Mouse (Mus musculus): Measurements from ENCODE around the gene Popdc2.
"Not testable (repeated sequence)": the region's sequence is repeated elsewhere in the genome, so short reads cannot be mapped to it uniquely, and the experiment has no call there.

Gene Popdc2

GRCm38 (mm10) chr16:38361933-38362332 is at the start of gene Popdc2:
Gene Popdc2, plus strand, starts transcription at chr16:38362209.
- no peak for DNase-seq

GRCm38 (mm10) chr16:38318492-38318891 is 43.5 kb upstream of the Popdc2 start:
- DNase-seq = no peak

- no peak for DNase-seq
These were observed 42.9 kb upstream of the Popdc2 start for GRCm38 (mm10) chr16:38319087-38319486.

- DNase-seq = peak; percentile 42
These were observed 40.5 kb upstream of the Popdc2 start for GRCm38 (mm10) chr16:38321452-38321935.

- no peak for DNase-seq
These were observed 37.7 kb upstream of the Popdc2 start for GRCm38 (mm10) chr16:38324311-38324710.

- DNase-seq = no peak
These were observed 35.1 kb upstream of the Popdc2 start for GRCm38 (mm10) chr16:38326778-38327397.

GRCm38 (mm10) chr16:38329340-38329739 is 32.7 kb upstream of the Popdc2 start:
- DNase-seq = no peak

- DNase-seq = no peak
These were observed 27.6 kb upstream of the Popdc2 start for GRCm38 (mm10) chr16:38334431-38334830.

GRCm38 (mm10) chr16:38338077-38338476 is 23.9 kb upstream of the Popdc2 start:
- DNase-seq = not testable (repeated sequence)

- peak; percentile 60 for DNase-seq
These were observed 20.3 kb upstream of the Popdc2 start, which contains the start of gene Maats1 for GRCm38 (mm10) chr16:38341396-38342324. Gene Maats1, minus strand, starts transcription at chr16:38342143.

- DNase-seq = no peak
These were observed 16.9 kb upstream of the Popdc2 start for GRCm38 (mm10) chr16:38344941-38345725.

- peak; percentile 97 for DNase-seq
These were observed 15.3 kb upstream of the Popdc2 start, which contains the start of the genes Cox17 and Gm21987 for GRCm38 (mm10) chr16:38346529-38347325. Gene Cox17, plus strand, starts transcription at chr16:38346991. Gene Gm21987, plus strand, starts transcription at chr16:38347040.

GRCm38 (mm10) chr16:38347588-38347987 is 14.4 kb upstream of the Popdc2 start:
- DNase-seq = no peak

- DNase-seq = no peak
These were observed 13.7 kb upstream of the Popdc2 start for GRCm38 (mm10) chr16:38348217-38348761.

- no peak for DNase-seq
These were observed 12.1 kb upstream of the Popdc2 start for GRCm38 (mm10) chr16:38349881-38350280.

- DNase-seq = no peak
These were observed 11.6 kb upstream of the Popdc2 start for GRCm38 (mm10) chr16:38350361-38350855.

- no peak for DNase-seq
These were observed 11.1 kb upstream of the Popdc2 start for GRCm38 (mm10) chr16:38350939-38351338.

GRCm38 (mm10) chr16:38352031-38352430 is 10.0 kb upstream of the Popdc2 start:
- DNase-seq = no peak

GRCm38 (mm10) chr16:38352851-38353250 is 9.2 kb upstream of the Popdc2 start:
- no peak for DNase-seq

- no peak for DNase-seq
These were observed 8.4 kb upstream of the Popdc2 start for GRCm38 (mm10) chr16:38353642-38354041.

- DNase-seq = no peak
These were observed 7.7 kb upstream of the Popdc2 start for GRCm38 (mm10) chr16:38354185-38354913.

All from cerebellum, adult 9-11 months (tissue).